Mouse (Mus musculus): ENCODE results near the gene Mbd4. TPM values are rescaled to one million over a fixed set of nuclear protein-coding genes. Genes with fewer than 3 reads are reported as not detected.

Gene Mbd4
- total RNA-seq, 2 experiments from 2014 or later = 5.0 to 5.8 TPM

DNA sequence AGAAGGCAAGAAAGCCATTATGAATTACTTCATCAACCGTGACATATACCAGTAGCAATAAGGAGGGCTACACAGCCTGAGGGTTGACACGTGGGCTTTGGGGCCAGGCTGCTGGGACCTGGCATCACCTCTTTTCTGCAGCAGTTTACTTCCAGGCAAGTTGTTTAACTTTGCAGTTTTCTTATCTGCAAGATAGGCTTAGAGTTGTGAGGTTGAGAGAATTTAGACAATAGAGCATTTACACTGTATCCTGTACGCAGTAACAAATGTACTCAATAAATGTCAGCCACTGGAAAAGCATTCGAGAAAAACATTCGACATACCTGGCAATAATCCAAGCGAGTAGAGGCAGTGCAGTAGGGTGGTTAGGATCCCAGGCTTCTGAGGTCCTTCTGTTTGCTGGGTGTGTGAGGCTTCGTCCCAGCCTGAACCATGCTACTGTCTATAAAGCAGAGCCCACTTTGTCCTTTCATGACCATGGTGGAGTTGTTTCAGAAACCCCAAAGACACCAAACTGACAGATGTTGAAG lies 6.9 kb upstream of the Mbd4 start:
- no peak for DNase-seq (ENCODE audit: low spot score in 2 of 2)

- no peak for DNase-seq (ENCODE audit: low spot score in 2 of 2)
Observed at GRCm38 (mm10) chr6:115859258-115859657, 6.1 kb upstream of the Mbd4 start.

- DNase-seq (ENCODE audit: low spot score in 2 of 2) = peak in 1 of 2 experiments; percentile 35
Observed at GRCm38 (mm10) chr6:115856361-115856745, 3.2 kb upstream of the Mbd4 start.

GRCm38 (mm10) chr6:115855733-115856360 lies 2.7 kb upstream of the Mbd4 start:
- DNase-seq (ENCODE audit: low spot score in 2 of 2) = peak; percentile 40 to 78

DNA sequence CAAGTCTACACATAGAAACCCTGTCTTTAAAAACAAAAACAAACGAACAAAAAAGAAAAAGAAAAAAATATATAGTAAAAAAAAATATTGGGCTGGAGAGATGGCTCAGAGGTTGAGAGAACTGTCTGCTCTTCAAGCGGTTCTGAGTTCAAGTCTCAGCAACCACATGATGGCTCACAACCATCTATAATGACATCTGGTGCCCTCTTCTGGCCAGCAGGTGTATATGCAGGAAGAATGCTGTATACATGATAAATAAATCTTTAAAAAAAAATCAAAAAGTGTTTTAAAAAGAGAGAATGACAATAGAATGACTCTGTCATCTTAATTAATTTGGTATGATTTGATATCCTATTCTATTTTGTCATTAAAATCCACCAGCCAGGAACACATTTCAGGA lies 1.3 kb upstream of the Mbd4 start:
- no peak for DNase-seq (ENCODE audit: low spot score in 2 of 2)

DNA sequence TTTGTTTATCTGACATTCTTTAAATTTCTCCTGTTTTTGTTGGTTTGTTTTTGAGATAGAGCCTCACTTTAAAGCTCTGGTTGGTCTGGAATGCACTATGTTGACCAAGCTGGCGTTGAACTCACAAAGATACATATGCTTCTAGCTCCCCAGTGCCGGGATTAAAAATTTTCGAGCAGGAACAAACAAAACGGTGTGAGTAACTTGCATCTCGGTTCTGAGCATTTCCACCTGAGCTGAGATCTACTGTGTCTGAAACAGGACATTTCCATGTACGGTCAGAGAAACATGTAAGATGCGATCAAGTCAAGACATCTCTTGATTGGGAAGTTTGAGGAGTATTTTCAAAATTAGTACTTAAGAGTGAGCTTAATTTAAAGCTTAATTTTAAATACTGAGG lies 814 bp upstream of the Mbd4 start:
- DNase-seq (ENCODE audit: low spot score in 2 of 2) = no peak

- no peak for DNase-seq (ENCODE audit: low spot score in 2 of 2)
Observed at GRCm38 (mm10) chr6:115852446-115853090, 603 bp downstream of the Mbd4 start.

DNA sequence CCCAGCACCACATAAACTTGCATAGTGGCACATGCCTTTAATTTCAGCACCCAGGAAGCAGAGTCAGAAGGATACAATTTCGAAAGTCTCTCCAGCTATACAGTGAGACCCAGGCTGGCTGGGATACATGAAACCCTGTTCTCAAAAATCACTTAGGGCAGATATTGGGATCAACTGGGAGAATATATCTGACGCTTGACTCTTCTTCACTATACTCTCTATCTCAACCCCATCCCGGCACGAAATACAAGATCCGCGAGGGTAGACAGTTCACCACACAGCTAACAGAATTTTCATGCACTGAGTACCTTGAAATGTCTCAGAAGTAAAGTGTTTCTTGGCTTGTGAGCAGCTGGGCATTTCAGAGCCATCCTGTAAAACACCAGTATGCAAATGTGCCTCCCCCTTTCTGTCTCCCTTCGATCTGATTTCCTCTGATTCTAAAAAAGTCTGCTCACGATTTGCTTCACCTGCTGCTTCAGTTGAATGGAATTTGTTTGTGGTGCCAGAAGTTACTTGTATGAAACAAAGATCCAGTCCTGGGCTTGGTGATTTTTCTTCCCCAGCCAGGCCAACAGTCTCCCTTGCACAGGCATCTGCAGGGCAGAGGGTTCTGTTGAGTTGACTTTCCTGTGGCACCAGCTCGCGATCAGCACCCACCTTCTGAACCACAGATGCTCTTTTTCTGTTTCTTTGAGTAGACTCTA lies 4.4 kb downstream of the Mbd4 start:
- no peak for DNase-seq (ENCODE audit: low spot score in 2 of 2)

DNA sequence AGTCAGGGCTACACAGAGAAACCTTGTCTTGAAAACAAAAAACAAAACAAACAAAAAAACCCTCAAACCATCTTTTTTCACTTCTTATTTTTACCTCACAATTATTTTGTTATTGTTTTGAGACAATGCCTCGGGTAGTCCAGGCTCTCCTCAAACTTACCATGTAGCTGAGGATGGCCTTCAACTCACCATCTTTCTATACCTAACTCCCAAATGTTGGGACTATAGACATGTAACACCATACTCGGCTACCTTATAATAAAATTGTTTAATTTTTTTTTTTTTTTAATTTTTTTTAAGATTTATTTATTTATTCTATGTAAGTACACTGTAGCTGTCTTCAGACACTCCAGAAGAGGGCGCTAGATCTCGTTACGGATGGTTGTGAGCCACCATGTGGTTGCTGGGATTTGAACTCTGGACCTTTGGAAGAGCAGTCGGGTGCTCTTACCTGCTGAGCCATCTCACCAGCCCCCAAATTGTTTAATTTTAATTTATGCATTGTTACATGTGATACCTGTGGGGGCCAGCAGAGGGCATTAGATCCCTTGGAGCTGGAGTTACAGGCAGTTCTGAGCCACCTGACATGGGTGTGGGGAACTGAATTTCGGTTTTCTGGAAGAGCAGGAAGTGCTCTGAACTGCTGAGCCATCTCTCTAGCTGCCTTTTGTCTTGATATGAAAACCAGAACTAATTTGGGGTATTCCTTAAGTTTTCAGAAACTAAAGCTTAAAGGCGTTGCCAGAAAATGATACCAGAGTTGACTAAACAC lies 6.3 kb downstream of the Mbd4 start:
- DNase-seq (ENCODE audit: low spot score in 2 of 2) = peak; percentile 51 to 59

GRCm38 (mm10) chr6:115845006-115845405 lies 8.2 kb downstream of the Mbd4 start:
- DNase-seq (ENCODE audit: low spot score in 2 of 2) = no peak

GRCm38 (mm10) chr6:115838745-115839144 lies 14.4 kb downstream of the Mbd4 start:
- no peak for DNase-seq (ENCODE audit: low spot score in 2 of 2)

DNA sequence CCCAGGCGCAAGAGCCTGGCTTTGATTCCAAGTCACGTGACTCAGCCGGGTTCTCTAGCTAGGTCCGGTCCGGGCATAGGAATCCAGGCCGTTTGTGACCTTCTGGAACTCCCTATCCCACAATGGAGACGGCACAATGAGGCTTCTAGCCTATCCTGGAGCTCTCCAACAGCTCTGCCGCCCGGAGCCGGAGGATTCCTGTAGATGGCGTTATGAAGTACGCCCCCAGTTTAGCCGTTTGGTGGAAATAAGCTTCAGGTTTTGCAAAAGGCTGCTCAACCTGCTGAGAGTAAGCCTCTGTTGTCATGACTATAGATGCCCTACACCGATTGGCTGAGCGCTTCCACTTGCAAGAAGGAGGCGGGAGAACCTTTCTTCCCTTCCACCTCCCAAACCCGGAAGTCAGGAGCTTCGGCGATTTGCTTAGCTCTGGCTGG lies 15.0 kb downstream of the Mbd4 start, which contains the start of gene Efcab12:
TSS of gene Efcab12 (minus strand) at position 252 of the 437 bp plus-strand sequence.
- peak; percentile 42 to 77 for DNase-seq (ENCODE audit: low spot score in 2 of 2)

DNA sequence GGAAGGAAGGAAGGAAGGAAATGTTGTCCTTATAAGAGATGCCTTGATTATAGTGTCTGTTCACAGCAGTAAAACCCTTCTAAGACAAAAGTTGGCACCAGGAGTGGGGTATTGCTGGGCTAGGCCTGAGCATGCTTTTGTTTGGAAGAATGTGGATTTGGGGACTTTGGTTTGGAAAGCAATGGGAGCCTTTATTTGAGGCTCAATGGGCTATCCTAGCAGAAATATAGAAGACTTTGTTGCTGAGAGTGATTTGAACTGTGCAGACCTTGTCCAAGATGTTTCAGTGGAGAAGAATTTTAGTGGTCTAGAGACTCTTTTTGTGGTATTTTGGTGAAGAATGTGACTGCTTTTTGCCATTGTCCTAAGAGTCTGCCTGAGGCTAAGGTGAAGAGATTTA lies 19.3 kb downstream of the Mbd4 start:
- no peak for DNase-seq (ENCODE audit: low spot score in 2 of 2)

DNA sequence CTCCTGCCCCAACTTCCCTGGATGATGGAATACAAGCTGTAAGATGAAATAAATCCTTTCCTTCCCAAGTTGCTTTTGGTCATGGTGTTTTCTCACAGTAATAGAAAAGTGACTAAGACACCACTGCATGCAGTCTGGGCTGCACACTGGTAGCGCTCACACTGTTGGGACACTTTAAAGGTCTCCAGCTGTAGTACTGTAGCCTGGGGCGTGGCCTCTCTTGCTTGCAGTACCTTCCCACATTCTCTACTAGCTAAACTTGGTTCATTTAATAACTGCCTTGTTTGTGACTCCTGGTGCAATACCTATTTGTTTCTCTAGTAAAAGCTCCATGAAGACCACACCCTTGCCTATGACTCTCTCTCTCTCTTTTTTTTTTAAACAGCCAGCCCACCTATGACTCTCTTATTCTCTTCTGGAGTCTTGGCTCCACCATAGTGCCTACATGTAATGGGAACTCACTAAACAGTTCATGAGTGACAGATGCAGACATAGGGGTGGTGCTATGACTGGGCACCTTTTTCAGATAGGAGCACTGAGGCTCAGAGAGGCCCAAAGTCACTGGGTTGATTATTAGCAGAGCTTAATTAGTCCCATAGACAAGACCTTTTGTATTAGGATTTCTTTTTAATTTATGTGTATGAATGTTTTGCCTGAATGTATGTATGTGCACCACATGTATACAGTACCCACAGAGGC lies 20.9 kb downstream of the Mbd4 start:
- DNase-seq (ENCODE audit: low spot score in 2 of 2) = no peak

GRCm38 (mm10) chr6:115830779-115831601 lies 22.2 kb downstream of the Mbd4 start:
- no peak for DNase-seq (ENCODE audit: low spot score in 2 of 2)

- DNase-seq (ENCODE audit: low spot score in 2 of 2) = peak in 1 of 2 experiments; percentile 17
Observed at GRCm38 (mm10) chr6:115823850-115824464, 29.2 kb downstream of the Mbd4 start.

DNA sequence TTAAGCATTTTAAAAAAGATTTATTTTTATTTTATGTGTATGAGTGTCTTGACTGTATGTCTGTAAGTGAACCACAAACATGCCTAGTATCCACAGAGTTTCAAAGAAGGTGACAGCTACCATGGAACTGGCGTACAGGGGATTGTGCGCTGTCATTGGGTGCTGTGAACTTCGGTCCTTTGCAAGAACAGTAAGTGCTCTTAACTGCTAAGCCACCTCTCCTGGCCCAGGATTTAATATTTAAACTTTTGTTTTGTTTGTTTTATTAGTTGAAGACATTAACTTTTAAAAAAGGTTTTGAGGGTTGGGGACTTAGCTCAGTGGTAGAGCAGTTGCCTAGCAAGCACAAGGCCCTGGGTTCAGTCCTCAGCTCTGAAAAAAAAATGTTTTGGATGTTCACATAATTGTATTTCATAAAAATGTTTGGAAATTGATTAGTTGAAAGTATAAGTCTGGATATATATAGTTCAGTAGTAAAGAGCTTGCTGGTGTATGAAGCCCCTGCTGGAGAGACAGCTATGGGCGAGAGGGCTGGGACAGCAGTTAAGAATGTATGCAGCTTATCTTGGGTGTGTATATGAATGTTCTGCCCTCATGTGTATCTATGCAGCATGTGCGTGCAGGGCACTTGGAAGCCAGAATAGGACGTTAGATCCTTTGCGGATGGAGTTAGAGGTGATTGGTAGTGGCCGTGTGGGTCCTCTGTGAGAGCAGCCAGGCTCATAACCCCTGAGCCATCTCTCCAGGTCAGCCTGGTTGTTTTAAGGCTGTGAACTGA lies 31.8 kb downstream of the Mbd4 start:
- DNase-seq (ENCODE audit: low spot score in 2 of 2) = no peak

DNA sequence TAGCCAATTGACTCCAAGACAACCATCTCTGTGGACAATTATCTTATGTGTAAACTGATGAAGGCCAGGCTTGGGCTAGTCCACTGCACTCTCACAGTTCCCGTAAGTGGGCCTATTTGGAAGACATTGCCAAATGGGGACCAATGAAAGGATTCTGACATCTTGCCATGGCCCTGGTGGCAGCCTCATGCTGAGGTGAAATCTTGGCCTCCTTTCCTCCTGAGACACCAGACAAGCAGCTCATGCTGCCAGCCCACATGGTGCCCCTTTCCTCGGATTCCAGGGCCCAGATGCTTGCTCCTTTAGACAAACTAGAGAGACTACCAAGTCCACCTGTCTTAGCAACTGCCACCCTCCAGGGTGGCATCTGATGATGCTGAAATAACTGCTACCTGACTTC lies 35.0 kb downstream of the Mbd4 start:
- no peak for DNase-seq (ENCODE audit: low spot score in 2 of 2)

- no peak for DNase-seq (ENCODE audit: low spot score in 2 of 2)
Observed at GRCm38 (mm10) chr6:115815041-115815440, 38.1 kb downstream of the Mbd4 start.
